Mouse (Mus musculus): ENCODE measurements around the gene Cd300ld5. TPM values are rescaled to one million over a fixed set of nuclear protein-coding genes. Genes with fewer than 3 reads are reported as not detected.
"Not testable (repeated sequence)": the region's sequence is repeated elsewhere in the genome, so short reads cannot be mapped to it uniquely, and the experiment has no call there.

The Cd300ld5 gene
- not detected in 2 replicates for polyA plus RNA-seq (2015; fragmentation: Nextera tagmentation; extraction: Ambion mirVana)

DNA sequence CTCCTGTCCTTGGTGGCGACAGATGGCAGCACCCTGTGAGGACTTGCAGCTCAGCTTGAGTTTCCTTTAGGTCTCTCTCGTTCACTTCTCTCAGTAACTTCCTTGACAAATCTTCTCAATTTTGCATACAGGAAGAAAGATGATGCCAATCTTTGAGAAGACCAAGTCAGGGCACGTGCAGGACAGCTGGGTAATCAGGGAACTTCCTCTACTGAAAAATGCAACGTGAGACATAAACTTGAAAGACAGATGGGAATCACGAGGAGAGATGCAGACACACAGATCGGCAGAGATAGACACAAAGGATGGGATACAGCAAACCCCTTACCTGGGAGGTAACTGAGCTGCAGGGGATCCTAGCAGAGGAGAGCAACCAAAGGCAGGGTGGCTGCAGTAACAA is at the start of gene Cd300ld5:
Cd300ld5 (minus strand) TSS at position 101 of the 400 bp plus-strand sequence.
- ATAC-seq (ENCODE audit: low FRiP score); H3K4me2 ChIP-seq; H3K4me1 ChIP-seq; H3K36me3 ChIP-seq; H3K9ac ChIP-seq (replicated peaks); H3K27ac ChIP-seq (replicated peaks); H3K4me3 ChIP-seq (replicated peaks); H3K9me3 ChIP-seq (replicated peaks); H3K27me3 ChIP-seq (replicated peaks): not testable (repeated sequence)
- no CpG with 5 or more reads among the region's 6 CpGs for WGBS

DNA sequence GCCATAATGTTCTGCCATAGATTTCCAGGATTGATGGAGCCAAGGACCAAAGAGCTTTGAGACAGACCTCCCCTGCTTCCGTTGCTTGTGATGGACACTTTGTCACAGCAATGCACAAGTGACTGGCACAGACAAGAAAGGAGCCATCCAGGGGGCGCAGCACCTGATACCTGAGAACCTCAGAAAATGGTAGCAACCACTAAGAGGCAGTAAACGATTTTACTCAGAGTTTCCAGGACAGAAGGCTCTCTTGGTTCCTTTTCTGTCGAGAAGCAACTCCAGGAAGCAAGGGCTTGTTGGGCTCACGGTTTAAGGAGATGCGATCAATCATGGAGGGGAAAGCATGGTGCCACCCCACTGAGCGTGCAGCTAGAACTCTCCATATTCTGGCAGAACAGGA is 48.6 kb upstream of the Cd300ld5 start:
- WGBS: 64% methylated on average over 7 of the region's 7 CpGs
- peaks cover 32% of the 10 kb centered on the region for H3K27me3 ChIP-seq (replicated peaks)
- no peak overlapping the region for H3K4me2 ChIP-seq
- ATAC-seq (ENCODE audit: low FRiP score): no peak
- H3K36me3 ChIP-seq: no peaks in the 10 kb centered on the region
- H3K4me3 ChIP-seq (replicated peaks): no peak overlapping the region
- no peaks in the 10 kb centered on the region for H3K9me3 ChIP-seq (replicated peaks)
- no peak overlapping the region; the same call in 1 of the 2 replicates for H3K9ac ChIP-seq (replicated peaks)
- peaks cover 18% of the 10 kb centered on the region for H3K4me1 ChIP-seq
- H3K27ac ChIP-seq (replicated peaks): no peak overlapping the region

DNA sequence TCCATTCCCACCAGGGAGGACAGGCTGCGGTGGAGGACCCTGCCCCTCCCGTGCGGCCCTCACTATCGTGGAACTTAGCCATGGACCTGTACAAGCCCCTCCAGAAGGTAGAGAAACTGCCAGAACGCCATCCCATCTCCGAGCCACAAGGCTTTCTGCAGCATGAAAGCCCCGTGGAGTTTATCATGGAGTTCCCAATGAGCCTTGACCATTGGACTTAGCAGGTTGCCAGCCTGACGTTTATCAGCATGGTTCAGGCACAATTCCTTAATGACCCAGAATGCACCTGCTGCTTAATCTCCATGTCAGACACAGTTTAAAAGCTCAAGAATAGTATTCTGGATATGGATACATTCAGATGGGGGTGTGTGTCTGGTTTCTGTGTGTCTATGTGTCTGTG is 47.5 kb upstream of the Cd300ld5 start:
- Histone ChIP-seq H3K4me3 (replicated peaks) (no peak overlapping the region), H3K27me3 (replicated peaks) (peaks cover 22% of the 10 kb centered on the region)
- WGBS: 47% methylated on average over 8 of the region's 8 CpGs

DNA sequence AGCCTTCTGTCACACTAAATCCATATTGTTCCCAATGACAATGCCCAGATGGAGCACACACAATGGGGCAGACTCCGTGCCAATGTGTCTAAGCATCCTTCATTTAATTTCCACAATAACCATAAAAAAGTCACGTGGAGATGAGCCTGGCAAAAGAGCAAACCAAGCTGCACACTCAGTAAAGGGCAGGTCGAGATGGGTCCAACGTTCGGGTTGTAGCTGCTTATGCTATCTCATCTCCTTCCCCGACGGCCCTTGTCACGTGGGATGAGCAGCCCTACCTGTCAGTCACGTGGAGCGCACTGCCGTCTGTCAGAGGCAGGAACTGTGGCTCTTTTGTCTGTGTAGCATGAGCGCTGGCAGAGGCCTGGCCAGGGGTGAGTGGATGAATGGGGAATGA is 47.0 kb upstream of the Cd300ld5 start:
- no peak overlapping the region for H3K9ac ChIP-seq (replicated peaks)
- H3K9me3 ChIP-seq (replicated peaks): no peaks in the 10 kb centered on the region
- H3K4me3 ChIP-seq (replicated peaks): no peak overlapping the region
- H3K27ac ChIP-seq (replicated peaks): no peak overlapping the region
- ATAC-seq (ENCODE audit: low FRiP score): no peak
- peaks cover 17% of the 10 kb centered on the region for H3K4me1 ChIP-seq
- H3K36me3 ChIP-seq: no peaks in the 10 kb centered on the region
- no peak overlapping the region for H3K4me2 ChIP-seq
- H3K27me3 ChIP-seq (replicated peaks): peaks cover 22% of the 10 kb centered on the region
- 28% methylated on average over 12 of the region's 12 CpGs for WGBS

More for the DNA sequence above, 47.5 kb upstream of the Cd300ld5 start:
- Histone ChIP-seq H3K9ac (replicated peaks) (no peak overlapping the region), H3K9me3 (replicated peaks) (no peaks in the 10 kb centered on the region), H3K36me3 (no peaks in the 10 kb centered on the region), H3K27ac (replicated peaks) (no peak overlapping the region), H3K4me1 (peaks cover 17% of the 10 kb centered on the region), H3K4me2 (no peak overlapping the region)
- no peak for ATAC-seq (ENCODE audit: low FRiP score)

DNA sequence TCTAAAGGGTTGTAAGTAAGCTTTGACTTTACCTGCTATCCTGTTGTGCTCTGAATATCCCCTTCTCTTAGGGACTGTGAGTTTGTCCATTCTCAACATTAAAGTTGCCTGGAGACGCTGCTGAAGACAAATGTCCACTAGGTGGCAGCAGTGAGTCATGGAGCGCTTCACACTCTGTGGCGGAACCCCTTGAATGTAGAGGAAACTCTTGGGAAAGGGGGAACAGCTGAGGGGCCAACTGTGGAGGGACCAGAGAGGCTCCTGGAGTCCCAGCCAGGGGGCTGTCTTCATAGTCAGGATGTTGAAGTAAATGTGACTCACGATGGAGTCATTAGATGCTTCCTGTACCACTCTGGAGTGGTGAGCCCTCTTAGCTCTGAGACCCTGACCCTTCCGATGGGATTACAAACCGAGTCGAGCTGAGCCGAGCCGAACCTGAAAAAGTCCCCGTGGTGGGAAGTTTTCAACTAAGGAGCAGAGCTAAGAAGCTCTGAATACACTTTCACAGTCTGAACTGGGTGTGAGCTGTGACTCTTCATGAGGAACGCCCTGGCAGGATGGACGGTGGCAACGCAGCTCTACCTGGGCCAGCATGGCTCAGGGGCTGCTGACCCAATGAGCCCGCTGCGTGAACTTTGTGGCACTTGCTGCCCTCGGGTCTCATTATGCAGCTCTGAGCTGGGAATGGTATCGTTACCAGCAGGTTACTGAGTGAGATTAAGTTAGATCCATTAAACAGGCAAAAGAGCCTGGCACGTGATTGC is 46.0 kb upstream of the Cd300ld5 start:
- H3K4me2 ChIP-seq: no peak overlapping the region
- peaks cover 17% of the 10 kb centered on the region for H3K4me1 ChIP-seq
- no peak overlapping the region for H3K4me3 ChIP-seq (replicated peaks)
- no peak overlapping the region for H3K9ac ChIP-seq (replicated peaks)
- peaks cover 22% of the 10 kb centered on the region for H3K27me3 ChIP-seq (replicated peaks)
- no peak overlapping the region for H3K27ac ChIP-seq (replicated peaks)
- no peaks in the 10 kb centered on the region for H3K9me3 ChIP-seq (replicated peaks)
- H3K36me3 ChIP-seq: no peaks in the 10 kb centered on the region
- WGBS: 38% methylated on average over 18 of the region's 18 CpGs
- ATAC-seq (ENCODE audit: low FRiP score): peak; percentile 31; the same call in 1 of the 2 replicates

DNA sequence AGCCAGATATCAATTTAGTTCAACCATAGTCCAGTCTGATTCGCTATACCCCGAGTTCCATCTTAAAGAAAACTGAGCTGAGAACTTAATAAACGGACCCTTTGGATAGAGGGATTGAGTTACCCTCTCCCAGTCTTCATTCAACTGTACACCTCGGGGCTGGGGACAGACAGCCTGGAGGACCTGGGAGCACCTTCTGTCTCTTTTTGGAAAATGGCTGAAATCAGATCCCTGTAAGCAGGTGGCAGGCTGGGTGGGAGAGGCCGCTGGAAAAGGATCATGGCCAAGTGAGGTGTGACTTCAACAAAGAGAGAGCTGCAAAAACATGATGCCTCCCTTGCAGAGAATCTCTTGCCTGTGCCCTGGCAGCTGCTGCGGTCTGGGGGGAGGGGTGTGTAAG is 44.6 kb upstream of the Cd300ld5 start:
- Histone ChIP-seq H3K36me3 (no peaks in the 10 kb centered on the region), H3K4me1 (peaks cover 17% of the 10 kb centered on the region), H3K4me3 (replicated peaks) (no peak overlapping the region), H3K9ac (replicated peaks) (no peak overlapping the region), H3K4me2 (no peak overlapping the region), H3K27me3 (replicated peaks) (peaks cover 26% of the 10 kb centered on the region), H3K27ac (replicated peaks) (no peak overlapping the region), H3K9me3 (replicated peaks) (no peaks in the 10 kb centered on the region)
- 79% methylated on average over 6 of the region's 6 CpGs for WGBS
- ATAC-seq (ENCODE audit: low FRiP score): no peak

DNA sequence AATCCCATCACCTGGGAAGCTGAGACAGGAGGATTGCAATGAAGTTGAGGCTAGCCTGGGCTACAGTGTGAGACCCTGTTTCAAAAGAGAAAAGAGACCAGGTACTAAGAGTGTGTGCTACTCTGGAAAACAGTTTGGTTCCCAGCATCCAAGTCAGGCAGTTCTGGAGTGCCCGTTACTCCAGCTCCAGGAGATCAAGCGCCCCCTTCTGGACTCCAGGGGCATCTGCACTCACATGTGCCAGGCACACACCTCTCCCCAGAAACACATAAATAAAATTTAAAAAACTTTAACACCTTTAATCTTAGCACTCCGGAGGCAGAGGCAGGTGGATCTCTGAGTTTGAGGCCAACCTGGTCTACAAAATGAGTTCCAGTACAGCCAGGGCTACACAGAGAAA is 43.8 kb upstream of the Cd300ld5 start:
- Histone ChIP-seq H3K4me1 (peaks cover 17% of the 10 kb centered on the region), H3K9me3 (replicated peaks) (no peaks in the 10 kb centered on the region), H3K9ac (replicated peaks) (no peak overlapping the region), H3K36me3 (no peaks in the 10 kb centered on the region), H3K27me3 (replicated peaks) (peaks cover 27% of the 10 kb centered on the region), H3K4me2 (no peak overlapping the region), H3K27ac (replicated peaks) (no peak overlapping the region), H3K4me3 (replicated peaks) (no peak overlapping the region)
- 73% methylated on average over 3 of the region's 3 CpGs for WGBS
- no peak for ATAC-seq (ENCODE audit: low FRiP score)

DNA sequence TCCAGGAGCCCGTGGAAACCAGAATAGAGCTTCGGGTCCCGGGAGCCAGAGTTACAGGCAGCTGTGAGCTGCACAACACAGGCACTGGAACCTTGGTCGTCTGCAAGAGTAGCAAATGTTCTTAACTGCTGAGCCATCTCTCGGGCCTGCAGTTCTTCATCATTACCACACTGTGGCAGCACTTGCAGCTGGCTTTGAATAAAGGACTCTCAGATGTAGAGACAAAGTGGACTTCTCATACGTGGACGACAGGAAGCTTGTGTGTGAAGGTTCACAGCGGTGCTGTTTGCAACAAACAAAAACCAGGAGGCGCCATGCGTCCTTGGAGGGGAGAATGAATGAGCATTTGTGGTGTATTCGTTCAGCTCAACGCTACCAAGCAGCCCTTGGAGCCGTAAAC is 43.3 kb upstream of the Cd300ld5 start:
- Histone ChIP-seq H3K27me3 (replicated peaks) (peaks cover 27% of the 10 kb centered on the region), H3K4me3 (replicated peaks) (no peak overlapping the region), H3K9me3 (replicated peaks) (no peaks in the 10 kb centered on the region), H3K9ac (replicated peaks) (no peak overlapping the region), H3K27ac (replicated peaks) (no peak overlapping the region), H3K4me2 (no peak overlapping the region), H3K36me3 (no peaks in the 10 kb centered on the region), H3K4me1 (peaks cover 17% of the 10 kb centered on the region)
- no peak for ATAC-seq (ENCODE audit: low FRiP score)
- 39% methylated on average over 13 of the region's 13 CpGs for WGBS

DNA sequence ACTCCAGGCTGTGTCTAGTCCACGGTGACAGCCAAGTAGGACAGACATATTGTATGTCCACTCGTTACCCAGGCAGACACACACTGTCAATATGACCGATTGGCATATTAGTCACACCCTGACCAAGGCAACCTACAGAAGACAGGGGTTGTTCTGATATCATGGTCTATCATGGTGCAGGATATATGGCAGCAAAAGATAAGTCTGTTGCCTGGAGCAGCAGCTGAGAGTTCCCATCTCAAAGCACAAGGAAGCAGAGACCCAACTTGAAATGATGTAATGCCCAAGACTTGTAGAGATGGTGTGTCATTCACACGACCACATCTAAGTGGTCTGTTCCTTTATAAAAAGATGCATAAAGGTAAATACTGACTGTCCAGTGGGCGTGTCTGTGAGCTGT is 41.1 kb upstream of the Cd300ld5 start:
- 88% methylated on average over 5 of the region's 5 CpGs for WGBS

DNA sequence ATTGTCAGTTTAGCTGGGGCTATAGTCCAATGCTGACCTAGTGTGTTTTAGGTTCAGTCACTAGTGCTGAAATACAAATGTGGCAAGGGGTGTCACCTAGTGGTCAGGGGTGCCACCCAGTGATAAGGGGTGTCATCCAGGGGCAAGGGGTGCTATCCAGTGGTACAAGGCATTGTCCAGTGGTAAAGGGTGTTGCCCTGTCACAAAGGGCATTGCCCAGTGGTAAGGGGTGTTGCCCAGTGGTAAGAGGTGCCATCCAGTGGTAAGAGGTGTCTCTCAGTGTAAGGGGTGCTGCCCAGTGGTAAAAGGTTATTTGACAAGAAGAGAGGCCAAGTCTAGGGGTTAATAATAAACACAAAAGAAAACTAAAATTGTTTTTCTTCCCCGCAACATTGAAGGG is 39.9 kb upstream of the Cd300ld5 start:
- H3K4me1 ChIP-seq: peaks cover 3% of the 10 kb centered on the region; the same call in 1 of the 2 replicates
- peaks cover 16% of the 10 kb centered on the region; the same call in 1 of the 2 replicates for H3K27me3 ChIP-seq (replicated peaks)
- WGBS: 95% methylated on average over 1 of the region's 1 CpGs
- no peak overlapping the region for H3K9ac ChIP-seq (replicated peaks)
- no peak overlapping the region for H3K4me3 ChIP-seq (replicated peaks)
- no peak overlapping the region for H3K4me2 ChIP-seq
- no peaks in the 10 kb centered on the region for H3K36me3 ChIP-seq
- no peak for ATAC-seq (ENCODE audit: low FRiP score)
- no peaks in the 10 kb centered on the region for H3K9me3 ChIP-seq (replicated peaks)
- H3K27ac ChIP-seq (replicated peaks): no peak overlapping the region

More for the DNA sequence above, 41.1 kb upstream of the Cd300ld5 start:
- no peak overlapping the region for H3K4me3 ChIP-seq (replicated peaks)
- ATAC-seq (ENCODE audit: low FRiP score): no peak
- peaks cover 17% of the 10 kb centered on the region for H3K27me3 ChIP-seq (replicated peaks)
- H3K4me2 ChIP-seq: no peak overlapping the region
- no peaks in the 10 kb centered on the region for H3K9me3 ChIP-seq (replicated peaks)
- H3K9ac ChIP-seq (replicated peaks): no peak overlapping the region
- peaks cover 6% of the 10 kb centered on the region for H3K4me1 ChIP-seq
- no peak overlapping the region for H3K27ac ChIP-seq (replicated peaks)
- H3K36me3 ChIP-seq: no peaks in the 10 kb centered on the region

DNA sequence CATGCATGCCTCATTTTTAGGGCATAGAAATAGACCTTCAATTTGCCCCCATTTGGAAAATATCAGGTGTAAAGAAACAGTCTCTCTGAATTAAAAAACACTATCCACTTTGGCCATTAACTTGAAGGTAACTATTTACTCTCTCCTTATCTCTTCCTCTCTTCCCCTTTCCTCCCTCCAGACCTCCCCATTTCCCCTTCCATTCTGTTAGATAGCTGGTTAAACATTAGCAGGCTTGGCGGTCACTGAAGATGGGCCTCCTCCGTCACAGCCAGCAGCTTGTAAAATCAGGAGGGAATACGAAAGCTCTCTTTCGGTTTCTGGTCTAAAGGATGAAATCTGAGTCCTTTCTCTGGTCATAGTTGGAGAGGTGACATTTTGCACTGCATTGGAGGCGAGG is 38.3 kb upstream of the Cd300ld5 start:
- peaks cover 18% of the 10 kb centered on the region; the same call in 1 of the 2 replicates for H3K27me3 ChIP-seq (replicated peaks)
- WGBS: 33% methylated on average over 5 of the region's 5 CpGs
- no peak overlapping the region for H3K4me2 ChIP-seq
- H3K9ac ChIP-seq (replicated peaks): no peak overlapping the region
- H3K36me3 ChIP-seq: no peaks in the 10 kb centered on the region
- H3K4me1 ChIP-seq: peaks cover 14% of the 10 kb centered on the region
- no peak overlapping the region for H3K4me3 ChIP-seq (replicated peaks)
- ATAC-seq (ENCODE audit: low FRiP score): no peak
- no peaks in the 10 kb centered on the region for H3K9me3 ChIP-seq (replicated peaks)
- no peak overlapping the region for H3K27ac ChIP-seq (replicated peaks)

DNA sequence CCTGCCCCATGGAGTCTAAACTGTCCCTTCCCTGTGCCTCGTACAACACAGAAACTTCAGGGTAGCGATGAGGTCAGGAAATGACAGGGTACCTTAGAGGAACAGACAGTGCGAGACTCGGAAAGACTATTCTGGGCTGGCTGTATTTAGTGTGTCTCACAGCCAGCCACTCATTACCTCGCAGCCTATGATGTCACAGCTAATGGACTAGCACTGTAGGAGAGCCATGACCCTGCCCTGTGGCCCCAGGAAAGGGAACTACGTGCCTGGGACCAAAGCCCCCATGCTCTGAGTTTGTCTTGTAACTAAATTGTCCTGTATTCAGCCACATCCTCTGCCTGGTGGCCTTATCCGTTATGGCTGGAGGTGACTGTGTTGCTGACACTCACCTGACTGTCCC is 37.8 kb upstream of the Cd300ld5 start:
- Histone ChIP-seq H3K4me2 (no peak overlapping the region), H3K4me1 (peaks cover 16% of the 10 kb centered on the region), H3K4me3 (replicated peaks) (no peak overlapping the region), H3K36me3 (no peaks in the 10 kb centered on the region), H3K9ac (replicated peaks) (no peak overlapping the region), H3K27me3 (replicated peaks) (peaks cover 23% of the 10 kb centered on the region; the same call in 1 of the 2 replicates), H3K9me3 (replicated peaks) (no peaks in the 10 kb centered on the region), H3K27ac (replicated peaks) (no peak overlapping the region)
- no peak for ATAC-seq (ENCODE audit: low FRiP score)
- 77% methylated on average over 7 of the region's 7 CpGs for WGBS

All from neural tube, embryonic 15.5 days (tissue).